In genomic region chr2:92058469-92058868, GRCm38 (mm10) we compare ENCODE assay signal across 8 mouse cellular contexts. TPM values are rescaled to one million over a fixed set of nuclear protein-coding genes. Genes with fewer than 3 reads are reported as not detected.
DNase-seq lines count a peak whose midpoint lies in the region; ATAC-seq and TF ChIP-seq lines count a peak whose summit lies in the region.

No protein-coding gene starts in this region.

- H3K27me3 ChIP-seq in forebrain, embryonic 15.5 days: peaks cover 8% of the 10 kb centered on the region; the same call in 1 of the 2 replicates
- peaks cover 40% of the 10 kb centered on the region for H3K27me3 ChIP-seq in liver, postnatal 0 days (ENCODE audit: insufficient read depth, low read length)
- peaks cover 57% of the 10 kb centered on the region for H3K27me3 ChIP-seq in neural tube, embryonic 13.5 days

- intact Hi-C loops in heart, postnatal 25 days (cut with DNase I): loop anchor here (1.0 to 5.0 kb wide), 4 partner anchors 71 to 131 kb away; partner anchors contain the start of gene Chrm4

- peak overlapping the region; percentile 87; the same call in 1 of the 2 replicates for H3K27ac ChIP-seq in forebrain, embryonic 15.5 days (replicated peaks)
- H3K27ac ChIP-seq in liver, postnatal 0 days (ENCODE audit: low read depth): no peak overlapping the region
- peak overlapping the region; percentile 90 for H3K27ac ChIP-seq in neural tube, embryonic 13.5 days (replicated peaks)

- H3K36me3 ChIP-seq in forebrain, embryonic 15.5 days: no peaks in the 10 kb centered on the region
- no peaks in the 10 kb centered on the region for H3K36me3 ChIP-seq in liver, postnatal 0 days (replicated peaks; ENCODE audit: insufficient read depth, low read length)
- H3K36me3 ChIP-seq in neural tube, embryonic 13.5 days: no peaks in the 10 kb centered on the region

- DNase-seq in ES-CJ7 (ENCODE audit: low read depth, low spot score): peak; percentile 88
- peak; percentile 97 for DNase-seq in cerebellum, adult 11 months
- DNase-seq in heart, postnatal 25 days (ENCODE audit: low spot score): peak; percentile 79
- DNase-seq in layer of hippocampus, adult 11-12 months (ENCODE audit: low spot score): peak; percentile 92
- peak; percentile 89 for DNase-seq in liver, postnatal 0 days
- DNase-seq in telencephalon, adult 2 months (ENCODE audit: low read depth, low spot score): peak; percentile 76

- H3K4me2 ChIP-seq in forebrain, embryonic 15.5 days (replicated peaks): peak overlapping the region; percentile 92
- H3K4me2 ChIP-seq in liver, postnatal 0 days (ENCODE audit: low read depth, low read length): peak overlapping the region; percentile 88
- peak overlapping the region; percentile 94 for H3K4me2 ChIP-seq in neural tube, embryonic 13.5 days

- TF ChIP-seq EP300 in liver, postnatal 0 days (IDR thresholded peaks at IDR 0.05; ENCODE audit: low read depth): no peak

- peak overlapping the region; percentile 67 for H3K4me3 ChIP-seq in forebrain, embryonic 15.5 days
- peak overlapping the region; percentile 56 for H3K4me3 ChIP-seq in liver, postnatal 0 days (ENCODE audit: low read depth, low read length)
- H3K4me3 ChIP-seq in neural tube, embryonic 13.5 days: peak overlapping the region; percentile 68

- peak; percentile 38 for ATAC-seq in forebrain, embryonic 15.5 days (replicated peaks)
- ATAC-seq in liver, postnatal 0 days: peak; percentile 55
- ATAC-seq in neural tube, embryonic 13.5 days (ENCODE audit: low read depth): peak; percentile 44

- peaks cover 29% of the 10 kb centered on the region for H3K4me1 ChIP-seq in forebrain, embryonic 15.5 days
- H3K4me1 ChIP-seq in liver, postnatal 0 days (ENCODE audit: insufficient read depth): peaks cover 26% of the 10 kb centered on the region
- peaks cover 31% of the 10 kb centered on the region for H3K4me1 ChIP-seq in neural tube, embryonic 13.5 days (replicated peaks)

- peak overlapping the region; percentile 75 for H3K9ac ChIP-seq in forebrain, embryonic 15.5 days (replicated peaks)
- H3K9ac ChIP-seq in liver, postnatal 0 days (replicated peaks): no peak overlapping the region
- H3K9ac ChIP-seq in neural tube, embryonic 13.5 days: peak overlapping the region; percentile 83

- no peaks in the 10 kb centered on the region for H3K9me3 ChIP-seq in forebrain, embryonic 15.5 days
- no peaks in the 10 kb centered on the region for H3K9me3 ChIP-seq in liver, postnatal 0 days (ENCODE audit: low read length)
- H3K9me3 ChIP-seq in neural tube, embryonic 13.5 days: no peaks in the 10 kb centered on the region

- TF ChIP-seq CTCF in liver, postnatal 0 days (IDR thresholded peaks at IDR 0.05; ENCODE audit: low read depth): peak; percentile 95

- WGBS in forebrain, embryonic 15.5 days: 1% methylated on average over 29 of the region's 29 CpGs
- WGBS in liver, postnatal 0 days (ENCODE audit: insufficient replicate concordance): under 1% methylated on average over 29 of the region's 29 CpGs
- under 1% methylated on average over 29 of the region's 29 CpGs for WGBS in neural tube, embryonic 13.5 days

RNA-seq across cellular contexts. Expression of gene Creb3l1, which starts 34.2 kb away (rescaled TPM):
- 0.92 and 1.0 TPM in 2 replicates for polyA plus RNA-seq in forebrain, embryonic 15.5 days (2015; fragmentation: Nextera tagmentation; extraction: Ambion mirVana)
- total RNA-seq in heart, postnatal 25 days (2021): 1 to 10 TPM; 4.5 to 6.8 TPM
- polyA plus RNA-seq in liver, postnatal 0 days (2015; fragmentation: Nextera tagmentation; extraction: Ambion mirVana): 0.63 TPM in 2 replicates
- polyA plus RNA-seq in neural tube, embryonic 13.5 days (2015; fragmentation: Nextera tagmentation; extraction: Ambion mirVana): 3.3 and 3.7 TPM in 2 replicates

RNA-seq across cellular contexts. Expression of gene Phf21a, which starts 34.4 kb away (rescaled TPM):
- polyA plus RNA-seq in forebrain, embryonic 15.5 days (2015; fragmentation: Nextera tagmentation; extraction: Ambion mirVana): 46.8 and 48.6 TPM in 2 replicates
- total RNA-seq in heart, postnatal 25 days (2021): 10 to 100 TPM; 26.2 to 37.6 TPM
- 2.7 TPM in 2 replicates for polyA plus RNA-seq in liver, postnatal 0 days (2015; fragmentation: Nextera tagmentation; extraction: Ambion mirVana)
- 38.5 and 49.1 TPM in 2 replicates for polyA plus RNA-seq in neural tube, embryonic 13.5 days (2015; fragmentation: Nextera tagmentation; extraction: Ambion mirVana)

Comparison
In these comparisons a context has a peak if more than half of its experiments do, and no peak if none do; other contexts are left out.
1. RNA of gene Phf21a, which starts 34.4 kb away (polyA plus RNA-seq): 46.8 to 48.6 TPM in forebrain, embryonic 15.5 days and 38.5 to 49.1 TPM in neural tube, embryonic 13.5 days; 2.7 TPM in liver, postnatal 0 days; every median in the first group is over 10 times any median in the second.
2. Peak in every context shown above with its lines, with median percentiles within 50 percentile points of each other: DNase-seq, ATAC-seq, H3K4me2 ChIP-seq and H3K4me3 ChIP-seq.